Mouse (Mus musculus): ENCODE data around the gene Arhgap15. TPM values are rescaled to one million over a fixed set of nuclear protein-coding genes. Genes with fewer than 3 reads are reported as not detected.

Gene Arhgap15
- polyA plus RNA-seq, 1 experiment: 0.20 TPM

- no peaks in the 10 kb centered on the region for H3K4me1 ChIP-seq (ENCODE audit: control insufficient read depth, insufficient read depth, insufficient read length, low read length)
- H3K27ac ChIP-seq (ENCODE audit: insufficient read depth, low read depth, low read length): no peak overlapping the region
- H3K27me3 ChIP-seq (ENCODE audit: control insufficient read depth, insufficient read depth, low read length): no peaks in the 10 kb centered on the region
- H3K4me3 ChIP-seq (ENCODE audit: low read depth, low read length): no peak overlapping the region
- WGBS: 63% methylated on average over 5 of the region's 5 CpGs
- TF ChIP-seq CTCF (IDR thresholded peaks at IDR 0.05; ENCODE audit: extremely low read depth, insufficient read length, insufficient replicate concordance, low read depth, low read length): no peak
- no peak for TF ChIP-seq POLR2A (IDR thresholded peaks at IDR 0.05; ENCODE audit: low read depth, low read length)
- H3K36me3 ChIP-seq (ENCODE audit: control insufficient read depth, insufficient read depth, low read length): no peaks in the 10 kb centered on the region
These were observed 607.7 kb downstream of the Arhgap15 start for GRCm38 (mm10) chr2:44356248-44356886.

- Histone ChIP-seq H3K4me1 (ENCODE audit: control insufficient read depth, insufficient read depth, insufficient read length, low read length) (no peaks in the 10 kb centered on the region), H3K36me3 (ENCODE audit: control insufficient read depth, insufficient read depth, low read length) (no peaks in the 10 kb centered on the region), H3K4me3 (ENCODE audit: low read depth, low read length) (no peak overlapping the region), H3K27me3 (ENCODE audit: control insufficient read depth, insufficient read depth, low read length) (no peaks in the 10 kb centered on the region), H3K27ac (ENCODE audit: insufficient read depth, low read depth, low read length) (no peak overlapping the region)
- 84% methylated on average over 6 of the region's 6 CpGs for WGBS
- TF ChIP-seq POLR2A (IDR thresholded peaks at IDR 0.05; ENCODE audit: low read depth, low read length) (no peak), CTCF (IDR thresholded peaks at IDR 0.05; ENCODE audit: extremely low read depth, insufficient read length, insufficient replicate concordance, low read depth, low read length) (no peak)
These were observed 608.2 kb downstream of the Arhgap15 start for GRCm38 (mm10) chr2:44356887-44357251.

- Histone ChIP-seq H3K4me3 (ENCODE audit: low read depth, low read length) (no peak overlapping the region), H3K27ac (ENCODE audit: insufficient read depth, low read depth, low read length) (no peak overlapping the region), H3K27me3 (ENCODE audit: control insufficient read depth, insufficient read depth, low read length) (no peaks in the 10 kb centered on the region), H3K4me1 (ENCODE audit: control insufficient read depth, insufficient read depth, insufficient read length, low read length) (no peaks in the 10 kb centered on the region), H3K36me3 (ENCODE audit: control insufficient read depth, insufficient read depth, low read length) (no peaks in the 10 kb centered on the region)
- TF ChIP-seq CTCF (IDR thresholded peaks at IDR 0.05; ENCODE audit: extremely low read depth, insufficient read length, insufficient replicate concordance, low read depth, low read length) (no peak), POLR2A (IDR thresholded peaks at IDR 0.05; ENCODE audit: low read depth, low read length) (no peak)
- 84% methylated on average over 2 of the region's 2 CpGs for WGBS
These were observed 631.6 kb downstream of the Arhgap15 start for GRCm38 (mm10) chr2:44380225-44380624.

- no peak overlapping the region for H3K4me3 ChIP-seq (ENCODE audit: low read depth, low read length)
- WGBS: 87% methylated on average over 6 of the region's 6 CpGs
These were observed 635.9 kb downstream of the Arhgap15 start for GRCm38 (mm10) chr2:44384541-44384940.

GRCm38 (mm10) chr2:44389556-44389955 lies 640.9 kb downstream of the Arhgap15 start:
- H3K36me3 ChIP-seq (ENCODE audit: control insufficient read depth, insufficient read depth, low read length): no peaks in the 10 kb centered on the region
- H3K27me3 ChIP-seq (ENCODE audit: control insufficient read depth, insufficient read depth, low read length): no peaks in the 10 kb centered on the region
- H3K4me1 ChIP-seq (ENCODE audit: control insufficient read depth, insufficient read depth, insufficient read length, low read length): no peaks in the 10 kb centered on the region
- TF ChIP-seq CTCF (IDR thresholded peaks at IDR 0.05; ENCODE audit: extremely low read depth, insufficient read length, insufficient replicate concordance, low read depth, low read length) (no peak), POLR2A (IDR thresholded peaks at IDR 0.05; ENCODE audit: low read depth, low read length) (no peak)
- H3K4me3 ChIP-seq (ENCODE audit: low read depth, low read length): no peak overlapping the region
- WGBS: 86% methylated on average over 4 of the region's 4 CpGs
- H3K27ac ChIP-seq (ENCODE audit: insufficient read depth, low read depth, low read length): no peak overlapping the region

More at GRCm38 (mm10) chr2:44384541-44384940, 635.9 kb downstream of the Arhgap15 start:
- Histone ChIP-seq H3K4me1 (ENCODE audit: control insufficient read depth, insufficient read depth, insufficient read length, low read length) (no peaks in the 10 kb centered on the region), H3K27me3 (ENCODE audit: control insufficient read depth, insufficient read depth, low read length) (no peaks in the 10 kb centered on the region), H3K27ac (ENCODE audit: insufficient read depth, low read depth, low read length) (no peak overlapping the region), H3K36me3 (ENCODE audit: control insufficient read depth, insufficient read depth, low read length) (no peaks in the 10 kb centered on the region)
- no peak for TF ChIP-seq CTCF (IDR thresholded peaks at IDR 0.05; ENCODE audit: extremely low read depth, insufficient read length, insufficient replicate concordance, low read depth, low read length)
- no peak for TF ChIP-seq POLR2A (IDR thresholded peaks at IDR 0.05; ENCODE audit: low read depth, low read length)

GRCm38 (mm10) chr2:44393789-44394188 lies 645.2 kb downstream of the Arhgap15 start:
- no peak for TF ChIP-seq POLR2A (IDR thresholded peaks at IDR 0.05; ENCODE audit: low read depth, low read length)
- no peak for TF ChIP-seq CTCF (IDR thresholded peaks at IDR 0.05; ENCODE audit: extremely low read depth, insufficient read length, insufficient replicate concordance, low read depth, low read length)
- no peaks in the 10 kb centered on the region for H3K4me1 ChIP-seq (ENCODE audit: control insufficient read depth, insufficient read depth, insufficient read length, low read length)
- no peak overlapping the region for H3K27ac ChIP-seq (ENCODE audit: insufficient read depth, low read depth, low read length)
- H3K27me3 ChIP-seq (ENCODE audit: control insufficient read depth, insufficient read depth, low read length): no peaks in the 10 kb centered on the region
- H3K4me3 ChIP-seq (ENCODE audit: low read depth, low read length): no peak overlapping the region
- WGBS: 84% methylated on average over 8 of the region's 8 CpGs
- no peaks in the 10 kb centered on the region for H3K36me3 ChIP-seq (ENCODE audit: control insufficient read depth, insufficient read depth, low read length)

GRCm38 (mm10) chr2:44394956-44395501 lies 646.4 kb downstream of the Arhgap15 start:
- WGBS: 54% methylated on average over 6 of the region's 6 CpGs
- Histone ChIP-seq H3K27ac (ENCODE audit: insufficient read depth, low read depth, low read length) (no peak overlapping the region), H3K4me3 (ENCODE audit: low read depth, low read length) (no peak overlapping the region), H3K4me1 (ENCODE audit: control insufficient read depth, insufficient read depth, insufficient read length, low read length) (no peaks in the 10 kb centered on the region), H3K27me3 (ENCODE audit: control insufficient read depth, insufficient read depth, low read length) (no peaks in the 10 kb centered on the region), H3K36me3 (ENCODE audit: control insufficient read depth, insufficient read depth, low read length) (no peaks in the 10 kb centered on the region)
- no peak for TF ChIP-seq CTCF (IDR thresholded peaks at IDR 0.05; ENCODE audit: extremely low read depth, insufficient read length, insufficient replicate concordance, low read depth, low read length)

All from small intestine, adult 2 months (tissue).